Mouse (Mus musculus): Measurements from ENCODE around the gene Vezt. TPM values are rescaled to one million over a fixed set of nuclear protein-coding genes. Genes with fewer than 3 reads are reported as not detected.

Vezt gene
- polyA plus RNA-seq, 2 experiments, result 23.8 to 27.7 TPM

DNA sequence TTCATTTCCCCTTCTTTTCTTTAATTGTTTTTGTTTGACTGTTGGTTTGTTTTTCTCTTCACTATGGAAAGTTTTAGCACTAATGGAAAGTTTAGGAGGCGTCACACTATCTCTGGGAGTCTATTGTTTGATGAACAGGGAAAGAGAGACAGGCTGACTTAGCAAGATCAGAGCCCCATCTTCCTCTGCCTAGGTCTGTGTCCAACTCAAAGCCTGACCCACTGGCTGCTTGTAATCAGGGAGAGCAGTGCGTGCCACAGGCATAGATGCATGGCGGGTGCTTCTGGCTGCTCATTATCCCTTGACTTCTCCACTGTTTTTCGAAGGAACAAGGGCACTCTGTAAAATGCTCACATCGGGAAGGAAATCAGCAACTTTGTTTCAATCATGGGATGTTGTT lies 26.7 kb upstream of the Vezt start:
- Histone ChIP-seq H3K27ac (replicated peaks; ENCODE audit: low read depth, low read length) (no peak overlapping the region), H3K9ac (ENCODE audit: low read depth, low read length, severe bottlenecking) (no peak overlapping the region), H3K4me2 (replicated peaks; ENCODE audit: low read depth, low read length, severe bottlenecking) (no peak overlapping the region), H3K36me3 (ENCODE audit: control insufficient read depth, insufficient read depth, low read length) (no peaks in the 10 kb centered on the region), H3K4me1 (ENCODE audit: control insufficient read depth, insufficient read depth, low read length) (peaks cover 11% of the 10 kb centered on the region), H3K9me3 (ENCODE audit: control insufficient read depth, low read length) (no peaks in the 10 kb centered on the region), H3K4me3 (replicated peaks; ENCODE audit: low read length) (no peak overlapping the region), H3K27me3 (ENCODE audit: control insufficient read depth, insufficient read depth, low read length) (no peaks in the 10 kb centered on the region)
- 68% methylated on average over 5 of the region's 5 CpGs for WGBS
- no peak for TF ChIP-seq POLR2A (IDR thresholded peaks at IDR 0.05; ENCODE audit: borderline replicate concordance, extremely low read depth, insufficient read depth, insufficient read length)
- DNase-seq (ENCODE audit: low spot score) (no peak), ATAC-seq (ENCODE audit: low FRiP score, low read depth) (no peak)

DNA sequence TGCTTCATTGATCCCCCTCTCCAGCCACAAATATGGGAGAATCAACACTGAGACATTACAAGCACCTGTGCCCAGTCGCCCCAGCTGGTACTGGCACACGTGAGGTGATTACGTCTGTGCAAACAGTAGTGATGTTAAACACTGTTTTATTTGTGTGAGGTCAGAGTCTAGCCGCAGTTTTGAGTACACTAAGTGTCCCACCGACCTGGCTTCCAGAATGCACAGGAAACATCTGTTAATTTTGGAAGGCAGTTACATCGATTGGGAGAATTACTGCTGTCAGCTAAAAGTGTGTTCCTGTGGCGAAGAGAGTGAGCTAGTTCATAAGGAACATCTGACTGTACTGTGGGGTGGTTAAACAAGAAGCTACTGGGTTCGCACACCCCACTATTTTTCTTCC lies 24.6 kb upstream of the Vezt start:
- no peak overlapping the region for H3K9ac ChIP-seq (ENCODE audit: low read depth, low read length, severe bottlenecking)
- no peaks in the 10 kb centered on the region for H3K9me3 ChIP-seq (ENCODE audit: control insufficient read depth, low read length)
- no peaks in the 10 kb centered on the region for H3K36me3 ChIP-seq (ENCODE audit: control insufficient read depth, insufficient read depth, low read length)
- H3K27me3 ChIP-seq (ENCODE audit: control insufficient read depth, insufficient read depth, low read length), result no peaks in the 10 kb centered on the region
- no peak for TF ChIP-seq POLR2A (IDR thresholded peaks at IDR 0.05; ENCODE audit: borderline replicate concordance, extremely low read depth, insufficient read depth, insufficient read length)
- DNase-seq (ENCODE audit: low spot score), result no peak
- H3K4me3 ChIP-seq (replicated peaks; ENCODE audit: low read length), result no peak overlapping the region
- H3K4me2 ChIP-seq (replicated peaks; ENCODE audit: low read depth, low read length, severe bottlenecking), result no peak overlapping the region
- 35% methylated on average over 8 of the region's 8 CpGs for WGBS
- ATAC-seq (ENCODE audit: low FRiP score, low read depth), result no peak
- peaks cover 11% of the 10 kb centered on the region for H3K4me1 ChIP-seq (ENCODE audit: control insufficient read depth, insufficient read depth, low read length)
- H3K27ac ChIP-seq (replicated peaks; ENCODE audit: low read depth, low read length), result no peak overlapping the region

DNA sequence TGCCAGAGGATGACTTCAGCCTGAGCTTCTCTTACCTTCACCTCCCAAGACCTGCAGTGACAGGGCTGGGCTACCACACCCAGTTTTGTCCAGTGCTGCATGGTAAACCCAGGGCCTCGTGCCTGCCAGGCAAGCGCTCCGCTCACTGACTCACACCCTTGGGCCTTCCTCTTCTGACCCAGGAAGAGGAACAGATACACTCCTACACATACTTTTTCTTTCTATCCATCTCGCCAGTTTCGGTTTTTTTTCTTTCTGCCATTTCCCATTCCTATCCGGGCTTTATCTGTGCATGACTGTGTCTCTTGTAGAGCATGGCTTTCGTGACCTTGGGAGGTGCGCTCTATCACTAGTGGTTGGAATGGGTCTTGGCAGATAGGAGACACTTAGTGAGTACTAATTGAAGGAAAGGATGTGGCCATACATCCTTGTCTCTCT lies 24.0 kb upstream of the Vezt start:
- H3K4me1 ChIP-seq (ENCODE audit: control insufficient read depth, insufficient read depth, low read length), result peaks cover 10% of the 10 kb centered on the region
- no peaks in the 10 kb centered on the region for H3K36me3 ChIP-seq (ENCODE audit: control insufficient read depth, insufficient read depth, low read length)
- no peak overlapping the region for H3K4me2 ChIP-seq (replicated peaks; ENCODE audit: low read depth, low read length, severe bottlenecking)
- no peaks in the 10 kb centered on the region for H3K9me3 ChIP-seq (ENCODE audit: control insufficient read depth, low read length)
- ATAC-seq (ENCODE audit: low FRiP score, low read depth) (no peak), DNase-seq (ENCODE audit: low spot score) (no peak)
- H3K27ac ChIP-seq (replicated peaks; ENCODE audit: low read depth, low read length), result no peak overlapping the region
- no peak overlapping the region for H3K9ac ChIP-seq (ENCODE audit: low read depth, low read length, severe bottlenecking)
- no peaks in the 10 kb centered on the region for H3K27me3 ChIP-seq (ENCODE audit: control insufficient read depth, insufficient read depth, low read length)
- no peak for TF ChIP-seq POLR2A (IDR thresholded peaks at IDR 0.05; ENCODE audit: borderline replicate concordance, extremely low read depth, insufficient read depth, insufficient read length)
- no peak overlapping the region for H3K4me3 ChIP-seq (replicated peaks; ENCODE audit: low read length)
- WGBS, result 86% methylated on average over 8 of the region's 8 CpGs

DNA sequence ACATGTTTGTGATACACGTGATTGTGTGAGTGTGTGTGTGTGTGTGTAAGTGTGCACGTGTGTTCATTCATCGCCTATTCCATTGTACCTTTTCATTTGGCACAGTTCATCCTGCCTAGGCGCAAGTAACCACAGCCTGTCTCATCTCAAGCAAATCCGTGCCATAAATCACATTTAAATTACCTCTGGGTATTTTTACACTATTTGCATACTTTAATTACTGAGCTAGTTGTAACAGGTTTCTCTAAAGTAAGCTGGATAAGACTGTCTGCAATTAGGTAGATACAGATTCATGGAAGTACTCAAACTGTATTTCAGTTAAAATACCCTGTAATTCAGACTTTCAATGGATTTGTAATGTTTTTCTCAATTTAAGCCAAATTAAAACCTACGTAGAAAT lies 20.9 kb upstream of the Vezt start:
- Histone ChIP-seq H3K27me3 (ENCODE audit: control insufficient read depth, insufficient read depth, low read length) (no peaks in the 10 kb centered on the region), H3K27ac (replicated peaks; ENCODE audit: low read depth, low read length) (no peak overlapping the region), H3K4me1 (ENCODE audit: control insufficient read depth, insufficient read depth, low read length) (0 out of 2 replicates have a peak, but pooled peaks cover 3% of the 10 kb centered on the region), H3K4me3 (replicated peaks; ENCODE audit: low read length) (no peak overlapping the region), H3K9ac (ENCODE audit: low read depth, low read length, severe bottlenecking) (no peak overlapping the region), H3K4me2 (replicated peaks; ENCODE audit: low read depth, low read length, severe bottlenecking) (no peak overlapping the region), H3K9me3 (ENCODE audit: control insufficient read depth, low read length) (no peaks in the 10 kb centered on the region), H3K36me3 (ENCODE audit: control insufficient read depth, insufficient read depth, low read length) (no peaks in the 10 kb centered on the region)
- TF ChIP-seq POLR2A (IDR thresholded peaks at IDR 0.05; ENCODE audit: borderline replicate concordance, extremely low read depth, insufficient read depth, insufficient read length), result no peak
- 79% methylated on average over 6 of the region's 6 CpGs for WGBS
- ATAC-seq (ENCODE audit: low FRiP score, low read depth) (no peak), DNase-seq (ENCODE audit: low spot score) (no peak)

DNA sequence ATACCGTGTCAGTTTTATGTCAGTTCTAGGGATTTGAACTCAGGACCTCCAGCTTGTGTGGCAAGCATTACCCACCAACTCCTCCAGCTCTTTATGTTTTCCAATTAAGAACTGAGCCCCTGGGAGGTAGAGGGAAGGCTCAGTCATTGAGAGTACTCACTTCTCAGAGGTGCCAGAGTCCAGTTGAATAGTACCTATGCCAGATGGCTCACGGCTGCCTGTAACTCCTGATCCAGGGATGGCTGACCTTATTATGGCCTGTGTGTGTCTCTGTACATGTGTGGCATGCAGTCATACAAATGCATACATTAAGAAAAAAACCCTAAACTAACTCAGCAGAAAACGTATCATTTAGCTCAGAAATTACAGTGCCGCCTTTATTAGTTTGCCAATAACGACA lies 15.1 kb upstream of the Vezt start:
- WGBS, result 79% methylated on average over 5 of the region's 5 CpGs
- DNase-seq (ENCODE audit: low spot score), result no peak

DNA sequence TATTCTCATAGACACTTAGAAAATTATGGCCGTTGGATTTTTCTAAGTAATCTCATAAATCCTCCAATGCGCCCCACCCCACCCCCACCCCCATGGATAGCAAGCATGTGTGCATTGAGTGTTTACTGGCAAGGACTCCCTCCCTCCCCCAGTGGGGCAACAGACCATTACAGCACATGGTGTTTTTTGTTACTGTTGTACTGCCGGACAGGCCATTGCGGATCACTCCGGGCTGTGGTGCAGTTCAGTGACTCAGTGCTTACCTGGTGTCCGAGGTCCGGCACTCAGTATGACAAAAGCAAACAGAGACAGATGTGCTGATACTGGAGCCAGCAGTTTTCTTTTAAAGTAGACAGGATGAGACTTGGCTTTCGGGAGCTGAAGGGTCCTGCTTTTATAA lies 13.5 kb upstream of the Vezt start:
- DNase-seq (ENCODE audit: low spot score), result no peak
- WGBS, result 66% methylated on average over 8 of the region's 8 CpGs
- no peak for TF ChIP-seq POLR2A (IDR thresholded peaks at IDR 0.05; ENCODE audit: borderline replicate concordance, extremely low read depth, insufficient read depth, insufficient read length)
- Histone ChIP-seq H3K4me1 (ENCODE audit: control insufficient read depth, insufficient read depth, low read length) (peaks cover 5% of the 10 kb centered on the region; the same call in 1 of the 2 replicates), H3K36me3 (ENCODE audit: control insufficient read depth, insufficient read depth, low read length) (peaks cover 13% of the 10 kb centered on the region), H3K27me3 (ENCODE audit: control insufficient read depth, insufficient read depth, low read length) (no peaks in the 10 kb centered on the region), H3K9ac (ENCODE audit: low read depth, low read length, severe bottlenecking) (no peak overlapping the region), H3K4me2 (replicated peaks; ENCODE audit: low read depth, low read length, severe bottlenecking) (no peak overlapping the region), H3K27ac (replicated peaks; ENCODE audit: low read depth, low read length) (no peak overlapping the region), H3K4me3 (replicated peaks; ENCODE audit: low read length) (no peak overlapping the region), H3K9me3 (ENCODE audit: control insufficient read depth, low read length) (no peaks in the 10 kb centered on the region)
- ATAC-seq (ENCODE audit: low FRiP score, low read depth), result no peak

More for the DNA sequence above, 15.1 kb upstream of the Vezt start:
- no peak for TF ChIP-seq POLR2A (IDR thresholded peaks at IDR 0.05; ENCODE audit: borderline replicate concordance, extremely low read depth, insufficient read depth, insufficient read length)
- no peak overlapping the region for H3K9ac ChIP-seq (ENCODE audit: low read depth, low read length, severe bottlenecking)
- no peaks in the 10 kb centered on the region for H3K27me3 ChIP-seq (ENCODE audit: control insufficient read depth, insufficient read depth, low read length)
- ATAC-seq (ENCODE audit: low FRiP score, low read depth), result no peak
- no peak overlapping the region for H3K4me2 ChIP-seq (replicated peaks; ENCODE audit: low read depth, low read length, severe bottlenecking)
- no peaks in the 10 kb centered on the region for H3K9me3 ChIP-seq (ENCODE audit: control insufficient read depth, low read length)
- H3K27ac ChIP-seq (replicated peaks; ENCODE audit: low read depth, low read length), result no peak overlapping the region
- H3K4me1 ChIP-seq (ENCODE audit: control insufficient read depth, insufficient read depth, low read length), result peaks cover 5% of the 10 kb centered on the region; the same call in 1 of the 2 replicates
- H3K4me3 ChIP-seq (replicated peaks; ENCODE audit: low read length), result no peak overlapping the region
- H3K36me3 ChIP-seq (ENCODE audit: control insufficient read depth, insufficient read depth, low read length), result no peaks in the 10 kb centered on the region

Data from limb, embryonic 14.5 days (tissue).